Mouse (Mus musculus): ENCODE results near the gene Ddr2.

The Ddr2 gene

DNA sequence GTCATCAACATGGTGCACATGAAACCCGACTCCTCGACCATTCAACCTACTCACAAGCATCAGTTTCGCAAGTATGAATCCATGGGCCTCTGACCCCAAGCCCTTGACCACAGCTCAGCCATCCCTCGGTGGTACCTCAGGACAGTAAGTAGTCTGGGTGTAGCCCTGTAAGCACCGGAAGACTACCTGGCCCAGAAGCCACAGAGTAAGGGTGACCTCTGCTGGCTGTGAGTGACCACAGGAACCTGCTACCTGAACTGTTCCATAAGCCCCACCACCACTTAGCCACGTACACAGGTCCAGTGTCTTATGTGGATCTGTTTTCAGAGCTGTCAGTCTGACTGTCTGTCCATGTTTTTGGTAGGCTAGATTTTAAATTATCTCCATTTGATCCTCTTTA is 162.9 kb downstream of the Ddr2 start:
- no peak for DNase-seq (ENCODE audit: low read depth)

DNA sequence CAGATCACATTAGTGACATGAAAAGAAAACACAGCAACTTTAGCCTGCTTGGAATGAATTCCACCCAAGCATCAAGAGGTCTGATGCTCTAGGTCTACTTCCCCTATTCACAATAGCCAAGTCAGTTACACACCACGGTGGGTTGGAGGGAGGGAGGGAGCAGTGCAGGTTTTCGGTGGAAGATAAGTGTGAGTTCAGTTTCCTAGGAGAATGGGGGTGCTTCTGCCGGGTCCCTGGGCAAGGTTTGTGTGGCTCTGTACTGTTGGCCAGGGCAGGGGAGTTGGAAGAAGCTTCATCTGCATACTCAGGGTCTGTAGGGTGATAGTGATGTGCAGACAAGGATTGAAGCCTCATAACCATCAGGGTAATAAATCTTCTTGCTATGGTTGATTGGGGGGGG is 164.6 kb downstream of the Ddr2 start:
- no peak for DNase-seq (ENCODE audit: low read depth)

DNA sequence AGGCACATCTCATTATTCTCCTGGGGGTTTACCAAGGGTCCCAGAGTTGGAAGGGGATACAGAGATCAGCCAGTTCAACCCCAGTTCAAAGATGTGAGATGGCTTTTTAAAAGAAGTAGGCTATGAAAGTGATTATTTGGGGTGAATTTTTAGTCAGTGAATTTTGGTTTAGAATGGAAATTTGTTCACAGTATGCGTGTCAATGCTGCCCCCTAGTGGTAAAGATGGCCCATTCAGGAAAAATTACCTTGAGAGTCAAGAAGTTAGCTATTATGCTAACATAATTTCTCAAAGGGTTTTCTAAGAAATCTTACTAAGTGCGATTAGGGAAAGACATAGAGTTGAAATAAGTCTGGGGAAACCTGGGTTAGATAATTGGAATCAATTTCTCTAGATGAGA is 171.2 kb downstream of the Ddr2 start:
- DNase-seq (ENCODE audit: low read depth): no peak

DNA sequence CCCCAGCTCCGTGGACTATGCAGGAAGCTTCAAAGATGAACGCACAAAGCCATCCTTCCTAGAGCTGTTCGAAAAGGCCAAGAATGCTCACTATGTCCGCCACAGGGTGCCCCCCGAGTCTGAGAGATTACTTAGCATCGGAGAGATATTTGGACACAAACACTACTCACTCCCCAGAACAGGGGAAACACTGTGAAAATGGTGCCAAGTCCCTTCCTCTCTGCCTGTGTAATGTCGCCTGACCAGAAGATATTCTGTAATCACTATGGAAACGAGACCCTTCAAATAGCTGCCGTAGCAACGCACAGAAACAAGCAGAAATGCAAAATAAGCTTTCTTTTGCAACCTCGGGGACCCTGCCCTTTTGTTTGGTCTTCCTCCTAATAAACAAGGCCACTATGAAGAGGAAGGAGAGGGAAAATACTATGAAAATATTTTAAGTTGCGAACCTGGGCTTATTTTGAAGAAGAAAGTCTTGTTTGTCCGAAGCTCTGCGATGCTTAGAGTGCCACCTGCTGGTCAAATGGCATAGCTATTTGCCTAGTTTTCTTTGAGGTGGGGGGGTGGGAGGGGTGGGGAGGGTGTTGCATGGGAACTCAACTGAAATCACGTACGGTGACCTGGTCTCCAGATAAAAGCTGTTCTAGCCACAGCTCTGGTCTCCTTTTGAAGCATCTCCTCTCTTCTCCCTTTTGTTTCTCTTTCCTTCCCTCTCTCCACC is 176.4 kb downstream of the Ddr2 start:
- no peak for DNase-seq (ENCODE audit: low read depth)

GRCm38 (mm10) chr1:169932122-169932746 is 178.3 kb downstream of the Ddr2 start:
- DNase-seq (ENCODE audit: low read depth): no peak

- no peak for DNase-seq (ENCODE audit: low read depth)
Observed at GRCm38 (mm10) chr1:169931698-169932097, 178.9 kb downstream of the Ddr2 start.

DNA sequence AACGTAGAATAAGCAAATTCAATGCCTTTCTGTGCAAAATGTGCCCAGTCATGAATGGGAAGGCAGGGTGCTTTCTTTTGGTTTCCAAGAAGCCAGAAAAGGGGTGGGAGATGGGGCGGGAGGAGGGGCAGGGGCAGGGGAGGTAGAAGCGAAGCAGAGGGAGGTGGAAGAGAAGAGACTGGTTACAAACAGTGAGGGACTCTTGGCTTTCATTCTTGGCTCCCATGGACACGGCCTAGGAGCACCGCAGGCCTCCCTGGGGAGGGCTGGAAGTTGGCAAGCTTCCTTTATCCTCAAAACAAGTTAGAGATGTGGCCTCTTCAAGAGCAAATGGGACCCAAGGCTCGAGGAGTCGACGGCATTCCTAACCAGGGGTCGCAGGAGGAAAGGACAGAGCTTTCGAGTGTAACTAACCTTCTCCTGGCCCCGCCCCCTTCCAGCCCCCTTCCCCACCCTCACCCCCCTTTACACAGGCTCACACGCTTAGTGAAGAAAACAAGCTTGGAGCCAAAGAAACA is 182.0 kb downstream of the Ddr2 start, which contains the start of gene Ccdc190:
Gene Ccdc190, plus strand, starts transcription at position 195 of the 518 bp plus-strand sequence.
- no peak for DNase-seq (ENCODE audit: low read depth)

- no peak for DNase-seq (ENCODE audit: low read depth)
Observed at GRCm38 (mm10) chr1:169927753-169928369, 182.7 kb downstream of the Ddr2 start.

DNA sequence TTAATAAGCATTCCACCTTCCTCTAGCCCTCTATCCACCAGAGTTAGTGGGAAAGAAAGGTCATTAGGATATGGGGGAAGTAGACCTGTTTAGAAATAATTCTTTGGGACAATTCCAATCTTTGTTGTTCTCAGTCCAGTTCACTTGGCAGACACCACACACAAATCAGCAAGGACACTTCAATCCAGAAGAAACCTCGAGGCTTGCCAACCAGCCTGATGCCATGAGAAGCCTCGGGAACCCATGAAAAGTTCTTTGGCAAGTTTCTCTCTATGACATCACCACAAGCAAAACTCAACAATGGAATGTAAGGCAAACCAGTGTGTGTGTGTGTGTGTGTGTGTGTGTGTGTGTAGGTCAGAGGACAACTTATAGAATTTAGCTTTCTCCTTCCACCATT is 186.0 kb downstream of the Ddr2 start:
- DNase-seq (ENCODE audit: low read depth): no peak
